Mouse (Mus musculus): ENCODE data around the gene Dlg2. TPM values are rescaled to one million over a fixed set of nuclear protein-coding genes. Genes with fewer than 3 reads are reported as not detected.
A peak's percentile ranks its signal among the peaks of the same experiment; 100 is the strongest.

Dlg2 gene
- polyA plus RNA-seq, 1 experiment from 2014 or later = 4.3 TPM

GRCm38 (mm10) chr7:92180591-92181587 is 1704.4 kb downstream of the Dlg2 start:
- no peaks in the 10 kb centered on the region for H3K9me3 ChIP-seq (replicated peaks; ENCODE audit: control insufficient read depth, low read length)
- WGBS = 16% methylated on average over 29 of the region's 29 CpGs
- H3K4me2 ChIP-seq (ENCODE audit: low read depth, low read length) = peak overlapping the region; percentile 73
- 0 out of 2 replicates have a peak, but pooled peaks cover 3% of the 10 kb centered on the region for H3K4me1 ChIP-seq (ENCODE audit: control insufficient read depth, insufficient read depth, low read length)
- H3K4me3 ChIP-seq (replicated peaks; ENCODE audit: low read length) = peak overlapping the region; percentile 44
- ATAC-seq (ENCODE audit: insufficient read depth, low FRiP score) = 0 out of 2 replicates have a peak, but pooled peaks have one; percentile 21
- peaks cover 2% of the 10 kb centered on the region; the same call in 1 of the 2 replicates for H3K27me3 ChIP-seq (ENCODE audit: control insufficient read depth, insufficient read depth, low read length)
- no peaks in the 10 kb centered on the region for H3K36me3 ChIP-seq (ENCODE audit: control insufficient read depth, insufficient read depth, low read length)
- peak overlapping the region; percentile 66 for H3K9ac ChIP-seq (ENCODE audit: low read length)
- no peak overlapping the region for H3K27ac ChIP-seq (ENCODE audit: low read length)

DNA sequence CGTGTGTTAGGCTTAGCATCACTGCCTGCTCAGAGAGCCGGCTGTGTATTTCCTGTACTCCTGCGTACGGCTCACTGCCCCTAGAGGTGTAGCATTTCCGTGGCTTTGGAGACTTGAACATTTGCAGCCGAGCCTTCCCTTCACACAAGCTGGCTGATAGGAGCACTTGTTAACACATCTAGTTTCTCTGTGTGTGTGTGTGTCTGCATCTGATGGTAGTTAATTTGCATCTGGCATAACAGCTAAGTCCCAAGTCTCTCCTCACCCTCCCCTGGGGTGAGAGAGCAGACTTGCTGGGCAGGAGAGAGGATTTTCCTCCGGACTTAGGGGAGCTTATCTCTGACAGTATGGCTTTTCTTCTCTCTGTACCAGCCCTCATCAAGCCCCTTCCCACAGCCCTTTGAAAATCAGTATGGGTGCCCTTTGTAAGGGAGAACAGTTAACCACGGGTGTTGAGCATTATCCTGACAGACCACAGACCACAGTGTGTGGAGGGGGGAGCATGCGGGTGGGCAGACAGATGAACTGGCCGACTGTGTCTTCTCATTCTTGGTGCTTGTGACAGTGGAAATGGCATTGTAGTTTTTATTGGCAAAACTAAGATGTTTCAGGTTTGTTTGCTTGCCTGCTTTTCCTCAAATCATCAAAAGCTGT is 1705.6 kb downstream of the Dlg2 start:
- Histone ChIP-seq H3K4me2 (ENCODE audit: low read depth, low read length) (no peak overlapping the region), H3K27me3 (ENCODE audit: control insufficient read depth, insufficient read depth, low read length) (peaks cover 2% of the 10 kb centered on the region; the same call in 1 of the 2 replicates), H3K9me3 (replicated peaks; ENCODE audit: control insufficient read depth, low read length) (no peaks in the 10 kb centered on the region), H3K9ac (ENCODE audit: low read length) (no peak overlapping the region), H3K4me1 (ENCODE audit: control insufficient read depth, insufficient read depth, low read length) (0 out of 2 replicates have a peak, but pooled peaks cover 3% of the 10 kb centered on the region), H3K27ac (ENCODE audit: low read length) (no peak overlapping the region), H3K4me3 (replicated peaks; ENCODE audit: low read length) (no peak overlapping the region), H3K36me3 (ENCODE audit: control insufficient read depth, insufficient read depth, low read length) (no peaks in the 10 kb centered on the region)
- ATAC-seq (ENCODE audit: insufficient read depth, low FRiP score) = no peak; the same call in 1 of the 2 replicates
- 25% methylated on average over 10 of the region's 10 CpGs for WGBS

GRCm38 (mm10) chr7:92184371-92185059 is 1708.0 kb downstream of the Dlg2 start:
- Histone ChIP-seq H3K4me3 (replicated peaks; ENCODE audit: low read length) (no peak overlapping the region), H3K4me1 (ENCODE audit: control insufficient read depth, insufficient read depth, low read length) (0 out of 2 replicates have a peak, but pooled peaks cover 3% of the 10 kb centered on the region), H3K4me2 (ENCODE audit: low read depth, low read length) (no peak overlapping the region), H3K36me3 (ENCODE audit: control insufficient read depth, insufficient read depth, low read length) (no peaks in the 10 kb centered on the region), H3K9ac (ENCODE audit: low read length) (no peak overlapping the region), H3K27me3 (ENCODE audit: control insufficient read depth, insufficient read depth, low read length) (peaks cover 2% of the 10 kb centered on the region; the same call in 1 of the 2 replicates), H3K9me3 (replicated peaks; ENCODE audit: control insufficient read depth, low read length) (no peaks in the 10 kb centered on the region), H3K27ac (ENCODE audit: low read length) (no peak overlapping the region)
- ATAC-seq (ENCODE audit: insufficient read depth, low FRiP score) = no peak
- WGBS = 82% methylated on average over 7 of the region's 7 CpGs

DNA sequence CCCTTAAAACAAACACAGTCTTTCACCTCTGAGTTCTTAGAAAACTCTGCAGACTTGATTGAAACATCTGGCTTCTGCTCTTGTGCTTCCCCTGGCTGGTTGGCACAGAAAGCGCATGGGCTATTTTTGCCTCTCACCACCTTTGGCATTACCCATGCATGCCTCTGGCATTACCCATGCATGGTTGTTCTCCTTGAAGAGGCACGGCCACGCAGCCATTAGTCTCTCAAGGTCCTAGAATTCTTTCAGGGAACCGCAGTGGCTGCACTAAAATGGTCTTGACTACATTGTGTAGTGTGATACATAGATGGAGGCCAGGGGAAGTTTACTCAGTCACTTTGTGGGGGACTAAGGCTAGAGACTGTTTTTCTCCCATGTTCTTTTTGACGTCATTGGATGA is 1709.9 kb downstream of the Dlg2 start:
- Histone ChIP-seq H3K4me2 (ENCODE audit: low read depth, low read length) (no peak overlapping the region), H3K4me3 (replicated peaks; ENCODE audit: low read length) (no peak overlapping the region), H3K4me1 (ENCODE audit: control insufficient read depth, insufficient read depth, low read length) (no peaks in the 10 kb centered on the region), H3K9me3 (replicated peaks; ENCODE audit: control insufficient read depth, low read length) (no peaks in the 10 kb centered on the region), H3K27ac (ENCODE audit: low read length) (no peak overlapping the region), H3K9ac (ENCODE audit: low read length) (no peak overlapping the region), H3K36me3 (ENCODE audit: control insufficient read depth, insufficient read depth, low read length) (no peaks in the 10 kb centered on the region), H3K27me3 (ENCODE audit: control insufficient read depth, insufficient read depth, low read length) (no peaks in the 10 kb centered on the region)
- ATAC-seq (ENCODE audit: insufficient read depth, low FRiP score) = no peak
- 92% methylated on average over 5 of the region's 5 CpGs for WGBS

GRCm38 (mm10) chr7:92189149-92189548 is 1712.7 kb downstream of the Dlg2 start:
- H3K4me1 ChIP-seq (ENCODE audit: control insufficient read depth, insufficient read depth, low read length) = no peaks in the 10 kb centered on the region
- no peaks in the 10 kb centered on the region for H3K9me3 ChIP-seq (replicated peaks; ENCODE audit: control insufficient read depth, low read length)
- no peak overlapping the region for H3K9ac ChIP-seq (ENCODE audit: low read length)
- H3K4me3 ChIP-seq (replicated peaks; ENCODE audit: low read length) = no peak overlapping the region
- no peaks in the 10 kb centered on the region for H3K27me3 ChIP-seq (ENCODE audit: control insufficient read depth, insufficient read depth, low read length)
- H3K4me2 ChIP-seq (ENCODE audit: low read depth, low read length) = no peak overlapping the region
- no peak overlapping the region for H3K27ac ChIP-seq (ENCODE audit: low read length)
- no peak for ATAC-seq (ENCODE audit: insufficient read depth, low FRiP score)
- WGBS = 67% methylated on average over 6 of the region's 6 CpGs
- H3K36me3 ChIP-seq (ENCODE audit: control insufficient read depth, insufficient read depth, low read length) = no peaks in the 10 kb centered on the region

- WGBS = 67% methylated on average over 4 of the region's 4 CpGs
- Histone ChIP-seq H3K4me2 (ENCODE audit: low read depth, low read length) (no peak overlapping the region), H3K4me3 (replicated peaks; ENCODE audit: low read length) (no peak overlapping the region), H3K9ac (ENCODE audit: low read length) (no peak overlapping the region), H3K27me3 (ENCODE audit: control insufficient read depth, insufficient read depth, low read length) (no peaks in the 10 kb centered on the region), H3K36me3 (ENCODE audit: control insufficient read depth, insufficient read depth, low read length) (no peaks in the 10 kb centered on the region), H3K27ac (ENCODE audit: low read length) (no peak overlapping the region), H3K4me1 (ENCODE audit: control insufficient read depth, insufficient read depth, low read length) (no peaks in the 10 kb centered on the region), H3K9me3 (replicated peaks; ENCODE audit: control insufficient read depth, low read length) (no peaks in the 10 kb centered on the region)
- ATAC-seq (ENCODE audit: insufficient read depth, low FRiP score) = no peak
Measured at GRCm38 (mm10) chr7:92196004-92196403, 1719.5 kb downstream of the Dlg2 start.

DNA sequence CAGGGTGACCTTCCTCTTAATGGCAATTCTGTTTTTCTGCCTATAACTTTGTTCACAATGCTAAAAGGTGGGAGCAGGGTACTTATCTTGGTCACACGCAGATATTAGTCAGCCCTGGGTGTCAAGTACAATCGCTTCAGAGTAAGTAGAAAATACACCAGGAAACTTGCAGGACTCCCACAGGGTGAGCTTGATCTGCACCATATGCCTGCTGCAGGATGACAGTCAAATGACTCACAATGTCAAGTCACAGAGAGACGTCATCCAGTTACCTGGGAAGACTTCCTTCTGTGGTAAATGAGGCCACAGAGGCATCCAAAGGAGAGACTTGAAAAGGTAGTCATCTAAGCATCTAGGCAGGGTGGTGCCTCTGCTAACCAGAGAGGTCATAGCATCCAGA is 1721.1 kb downstream of the Dlg2 start:
- H3K4me1 ChIP-seq (ENCODE audit: control insufficient read depth, insufficient read depth, low read length) = no peaks in the 10 kb centered on the region
- H3K4me2 ChIP-seq (ENCODE audit: low read depth, low read length) = no peak overlapping the region
- H3K9ac ChIP-seq (ENCODE audit: low read length) = no peak overlapping the region
- no peaks in the 10 kb centered on the region for H3K36me3 ChIP-seq (ENCODE audit: control insufficient read depth, insufficient read depth, low read length)
- H3K4me3 ChIP-seq (replicated peaks; ENCODE audit: low read length) = no peak overlapping the region
- no peaks in the 10 kb centered on the region for H3K9me3 ChIP-seq (replicated peaks; ENCODE audit: control insufficient read depth, low read length)
- no peaks in the 10 kb centered on the region for H3K27me3 ChIP-seq (ENCODE audit: control insufficient read depth, insufficient read depth, low read length)
- no peak overlapping the region for H3K27ac ChIP-seq (ENCODE audit: low read length)
- no peak for ATAC-seq (ENCODE audit: insufficient read depth, low FRiP score)
- WGBS = 65% methylated on average over 3 of the region's 3 CpGs

GRCm38 (mm10) chr7:92199131-92199530 is 1722.7 kb downstream of the Dlg2 start:
- no peak overlapping the region for H3K4me2 ChIP-seq (ENCODE audit: low read depth, low read length)
- H3K9ac ChIP-seq (ENCODE audit: low read length) = no peak overlapping the region
- no peaks in the 10 kb centered on the region for H3K36me3 ChIP-seq (ENCODE audit: control insufficient read depth, insufficient read depth, low read length)
- H3K27ac ChIP-seq (ENCODE audit: low read length) = no peak overlapping the region
- WGBS = 76% methylated on average over 1 of the region's 1 CpGs
- H3K4me1 ChIP-seq (ENCODE audit: control insufficient read depth, insufficient read depth, low read length) = no peaks in the 10 kb centered on the region
- H3K4me3 ChIP-seq (replicated peaks; ENCODE audit: low read length) = no peak overlapping the region
- H3K27me3 ChIP-seq (ENCODE audit: control insufficient read depth, insufficient read depth, low read length) = no peaks in the 10 kb centered on the region
- no peak for ATAC-seq (ENCODE audit: insufficient read depth, low FRiP score)
- H3K9me3 ChIP-seq (replicated peaks; ENCODE audit: control insufficient read depth, low read length) = no peaks in the 10 kb centered on the region
